Mouse (Mus musculus): ENCODE results near the gene Rhot2. TPM values are rescaled to one million over a fixed set of nuclear protein-coding genes. Genes with fewer than 3 reads are reported as not detected.
A peak's percentile ranks its signal among the peaks of the same experiment; 100 is the strongest.

Rhot2 gene
- polyA plus RNA-seq, 1 experiment from 2014 or later: 32.7 TPM

DNA sequence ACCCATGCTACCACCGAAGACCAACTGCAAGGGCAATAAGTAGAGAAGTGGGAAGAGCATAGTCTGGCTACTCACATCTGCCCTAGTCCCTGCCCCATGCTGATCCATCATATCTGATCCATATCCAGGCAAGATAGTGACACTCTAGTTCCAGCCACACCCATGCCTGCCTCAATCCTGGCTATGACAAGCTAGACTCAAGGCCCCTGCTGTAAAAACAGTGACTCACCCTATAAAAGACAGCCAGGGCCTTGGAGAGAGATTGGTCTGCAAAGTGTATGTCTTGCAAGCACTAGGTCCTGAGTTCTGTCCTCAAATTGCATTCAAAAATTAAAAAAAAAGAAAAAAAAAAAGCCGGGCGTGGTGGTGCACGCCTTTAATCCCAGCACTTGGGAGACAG lies 38.1 kb downstream of the Rhot2 start:
- 86% methylated on average over 4 of the region's 4 CpGs for WGBS
- H3K9me3 ChIP-seq (replicated peaks; ENCODE audit: control insufficient read depth, low read length): no peaks in the 10 kb centered on the region
- no peaks in the 10 kb centered on the region for H3K36me3 ChIP-seq (ENCODE audit: control insufficient read depth, insufficient read depth)
- peaks cover 39% of the 10 kb centered on the region for H3K27me3 ChIP-seq (ENCODE audit: control insufficient read depth, insufficient read depth, low read length)
- H3K9ac ChIP-seq (ENCODE audit: low read length): no peak overlapping the region
- H3K4me2 ChIP-seq (ENCODE audit: low read depth, low read length): no peak overlapping the region
- ATAC-seq (replicated peaks; ENCODE audit: extremely low read depth, insufficient read depth, low FRiP score): no peak
- no peak overlapping the region for H3K4me3 ChIP-seq (ENCODE audit: low read length)
- H3K4me1 ChIP-seq (ENCODE audit: control insufficient read depth, insufficient read depth, low read length): peaks cover 19% of the 10 kb centered on the region
- no peak overlapping the region for H3K27ac ChIP-seq (ENCODE audit: low read length)

- Histone ChIP-seq H3K9ac (ENCODE audit: low read length) (no peak overlapping the region; the same call in 1 of the 2 replicates), H3K4me2 (ENCODE audit: low read depth, low read length) (no peak overlapping the region), H3K4me3 (ENCODE audit: low read length) (no peak overlapping the region), H3K27ac (ENCODE audit: low read length) (no peak overlapping the region), H3K9me3 (replicated peaks; ENCODE audit: control insufficient read depth, low read length) (no peaks in the 10 kb centered on the region), H3K4me1 (ENCODE audit: control insufficient read depth, insufficient read depth, low read length) (peaks cover 9% of the 10 kb centered on the region), H3K27me3 (ENCODE audit: control insufficient read depth, insufficient read depth, low read length) (peaks cover 8% of the 10 kb centered on the region), H3K36me3 (ENCODE audit: control insufficient read depth, insufficient read depth) (no peaks in the 10 kb centered on the region)
- WGBS: 6% methylated on average over 10 of the region's 10 CpGs
- peak; percentile 80 for ATAC-seq (replicated peaks; ENCODE audit: extremely low read depth, insufficient read depth, low FRiP score)
Measured at GRCm38 (mm10) chr17:25802825-25803517, 41.7 kb downstream of the Rhot2 start.

DNA sequence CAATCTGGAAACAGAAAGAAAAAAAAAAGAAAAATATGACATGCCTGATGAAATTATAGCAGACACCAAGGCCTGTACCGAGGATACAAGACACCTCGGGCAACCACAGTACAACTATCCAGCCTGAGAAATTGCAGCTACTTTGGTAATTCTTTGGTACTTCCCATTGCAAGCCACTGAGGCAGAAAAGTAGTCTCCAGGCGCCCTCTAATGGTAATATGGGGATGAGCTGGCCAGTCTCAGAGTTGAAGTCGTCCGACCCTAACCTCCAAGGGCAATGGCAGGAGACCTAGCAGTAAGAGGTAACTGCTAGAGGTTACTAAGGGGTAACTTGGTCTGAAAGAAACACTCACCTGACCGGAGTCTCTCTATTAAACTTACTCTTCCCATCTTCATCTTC lies 43.6 kb downstream of the Rhot2 start:
- Histone ChIP-seq H3K27ac (ENCODE audit: low read length) (no peak overlapping the region), H3K4me1 (ENCODE audit: control insufficient read depth, insufficient read depth, low read length) (peaks cover 17% of the 10 kb centered on the region), H3K4me2 (ENCODE audit: low read depth, low read length) (no peak overlapping the region), H3K27me3 (ENCODE audit: control insufficient read depth, insufficient read depth, low read length) (peaks cover 3% of the 10 kb centered on the region; the same call in 1 of the 2 replicates), H3K4me3 (ENCODE audit: low read length) (no peak overlapping the region), H3K9ac (ENCODE audit: low read length) (no peak overlapping the region), H3K36me3 (ENCODE audit: control insufficient read depth, insufficient read depth) (no peaks in the 10 kb centered on the region), H3K9me3 (replicated peaks; ENCODE audit: control insufficient read depth, low read length) (no peaks in the 10 kb centered on the region)
- WGBS: 6% methylated on average over 6 of the region's 6 CpGs
- ATAC-seq (replicated peaks; ENCODE audit: extremely low read depth, insufficient read depth, low FRiP score): no peak

DNA sequence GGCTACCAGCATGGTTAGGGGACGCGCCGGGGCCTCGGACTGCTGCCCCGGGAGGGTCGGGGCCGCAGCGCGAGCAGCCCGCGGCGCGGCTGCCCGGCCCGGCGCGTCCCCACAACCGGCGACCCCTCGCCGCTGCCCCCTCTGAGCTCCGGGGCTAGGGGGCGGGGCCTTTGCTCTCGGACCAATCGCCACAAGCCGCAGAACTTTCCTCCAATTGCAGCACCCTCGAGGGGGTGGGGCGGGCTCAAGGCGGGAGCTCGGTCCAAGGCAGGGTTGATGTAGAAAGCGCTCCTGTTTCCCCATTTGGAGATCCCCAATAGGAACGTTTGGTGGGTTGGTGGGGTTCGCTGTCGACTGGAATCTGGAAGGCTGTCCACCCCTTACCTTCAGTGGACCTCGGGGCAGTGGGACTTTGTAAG lies 47.7 kb downstream of the Rhot2 start, which contains the start of gene Metrn:
Gene Metrn, minus strand, starts transcription at position 186 of the 419 bp plus-strand sequence.
- Histone ChIP-seq H3K4me3 (ENCODE audit: low read length) (peak within 1 kb of the TSS; percentile 92), H3K9ac (ENCODE audit: low read length) (peak within 1 kb of the TSS; percentile 84), H3K4me2 (ENCODE audit: low read depth, low read length) (peak within 1 kb of the TSS; percentile 93), H3K4me1 (ENCODE audit: control insufficient read depth, insufficient read depth, low read length) (peaks cover 21% of the 10 kb centered on the region), H3K27me3 (ENCODE audit: control insufficient read depth, insufficient read depth, low read length) (no peaks in the 10 kb centered on the region), H3K9me3 (replicated peaks; ENCODE audit: control insufficient read depth, low read length) (no peaks in the 10 kb centered on the region), H3K27ac (ENCODE audit: low read length) (no peak within 1 kb of the TSS; the same call in 1 of the 2 replicates), H3K36me3 (ENCODE audit: control insufficient read depth, insufficient read depth) (no peaks in the 10 kb centered on the region)
- ATAC-seq (replicated peaks; ENCODE audit: extremely low read depth, insufficient read depth, low FRiP score): peak; percentile 85
- WGBS: 0% methylated on average over 35 of the region's 35 CpGs

GRCm38 (mm10) chr17:25796211-25796771 lies 48.4 kb downstream of the Rhot2 start:
- 3% methylated on average over 37 of the region's 37 CpGs for WGBS
- H3K36me3 ChIP-seq (ENCODE audit: control insufficient read depth, insufficient read depth): no peaks in the 10 kb centered on the region
- H3K9ac ChIP-seq (ENCODE audit: low read length): peak overlapping the region; percentile 84
- no peak for ATAC-seq (replicated peaks; ENCODE audit: extremely low read depth, insufficient read depth, low FRiP score)
- H3K27me3 ChIP-seq (ENCODE audit: control insufficient read depth, insufficient read depth, low read length): no peaks in the 10 kb centered on the region
- H3K9me3 ChIP-seq (replicated peaks; ENCODE audit: control insufficient read depth, low read length): no peaks in the 10 kb centered on the region
- peak overlapping the region; percentile 92 for H3K4me3 ChIP-seq (ENCODE audit: low read length)
- H3K27ac ChIP-seq (ENCODE audit: low read length): no peak overlapping the region; the same call in 1 of the 2 replicates
- peaks cover 25% of the 10 kb centered on the region for H3K4me1 ChIP-seq (ENCODE audit: control insufficient read depth, insufficient read depth, low read length)
- peak overlapping the region; percentile 93 for H3K4me2 ChIP-seq (ENCODE audit: low read depth, low read length)

DNA sequence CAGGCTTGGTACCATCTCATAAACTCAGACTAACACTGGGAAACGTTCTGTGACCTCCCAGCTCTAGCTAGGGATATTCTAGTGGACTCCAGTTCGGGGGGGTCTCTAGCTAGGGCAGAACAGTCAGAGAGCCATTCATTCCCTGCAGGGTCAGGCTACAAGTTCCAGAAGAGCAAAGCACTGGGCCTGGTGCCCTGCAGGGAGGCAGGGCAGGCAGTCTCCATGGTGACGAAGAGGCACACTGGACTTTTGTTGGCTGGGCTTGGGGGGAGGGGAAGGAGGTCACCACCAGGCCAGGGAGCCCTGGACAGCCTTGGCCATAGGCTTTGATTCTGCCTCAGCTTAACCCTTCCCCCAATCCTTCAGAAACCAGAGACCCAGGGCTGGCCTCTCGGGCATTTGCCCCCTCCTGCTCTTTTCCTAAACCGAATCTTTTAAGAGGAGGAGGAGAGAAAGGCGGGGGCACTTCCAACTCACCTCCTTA lies 49.0 kb downstream of the Rhot2 start, which contains the start of gene AC134908.4:
Gene AC134908.4, minus strand, starts transcription at position 51 of the 484 bp plus-strand sequence.
- WGBS: 32% methylated on average over 6 of the region's 6 CpGs
- ATAC-seq (replicated peaks; ENCODE audit: extremely low read depth, insufficient read depth, low FRiP score): no peak

DNA sequence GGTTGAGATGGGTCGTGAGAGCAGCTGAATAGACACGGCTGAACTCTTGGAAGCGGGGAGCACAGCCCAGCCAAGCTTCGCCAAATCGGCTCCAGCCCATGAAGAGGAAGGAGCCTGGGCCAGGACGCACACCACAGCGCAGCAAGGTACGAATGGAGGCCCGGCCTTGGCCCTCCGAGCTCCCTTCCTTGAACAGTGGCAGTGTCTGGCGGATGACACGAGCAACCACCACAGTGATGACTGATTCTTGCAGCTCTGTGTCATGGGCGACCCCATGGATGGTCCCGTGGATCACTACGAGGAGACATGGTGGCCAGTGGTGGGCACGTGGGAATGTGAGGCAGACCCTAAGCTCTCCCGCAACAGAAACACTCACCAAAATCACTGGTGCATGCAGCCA lies 49.7 kb downstream of the Rhot2 start:
- H3K4me1 ChIP-seq (ENCODE audit: control insufficient read depth, insufficient read depth, low read length): peaks cover 31% of the 10 kb centered on the region
- no peak overlapping the region for H3K27ac ChIP-seq (ENCODE audit: low read length)
- H3K9me3 ChIP-seq (replicated peaks; ENCODE audit: control insufficient read depth, low read length): no peaks in the 10 kb centered on the region
- H3K4me2 ChIP-seq (ENCODE audit: low read depth, low read length): no peak overlapping the region
- WGBS: 85% methylated on average over 17 of the region's 17 CpGs
- no peaks in the 10 kb centered on the region for H3K27me3 ChIP-seq (ENCODE audit: control insufficient read depth, insufficient read depth, low read length)
- H3K4me3 ChIP-seq (ENCODE audit: low read length): no peak overlapping the region
- H3K9ac ChIP-seq (ENCODE audit: low read length): no peak overlapping the region
- H3K36me3 ChIP-seq (ENCODE audit: control insufficient read depth, insufficient read depth): no peaks in the 10 kb centered on the region
- ATAC-seq (replicated peaks; ENCODE audit: extremely low read depth, insufficient read depth, low FRiP score): no peak

More for the DNA sequence above, 49.0 kb downstream of the Rhot2 start, which contains the start of gene AC134908.4:
- H3K9ac ChIP-seq (ENCODE audit: low read length): peak within 1 kb of the TSS; percentile 84
- peaks cover 31% of the 10 kb centered on the region for H3K4me1 ChIP-seq (ENCODE audit: control insufficient read depth, insufficient read depth, low read length)
- peak within 1 kb of the TSS; percentile 93 for H3K4me2 ChIP-seq (ENCODE audit: low read depth, low read length)
- no peaks in the 10 kb centered on the region for H3K36me3 ChIP-seq (ENCODE audit: control insufficient read depth, insufficient read depth)
- peak within 1 kb of the TSS; percentile 92 for H3K4me3 ChIP-seq (ENCODE audit: low read length)
- no peaks in the 10 kb centered on the region for H3K9me3 ChIP-seq (replicated peaks; ENCODE audit: control insufficient read depth, low read length)
- H3K27ac ChIP-seq (ENCODE audit: low read length): no peak within 1 kb of the TSS; the same call in 1 of the 2 replicates
- no peaks in the 10 kb centered on the region for H3K27me3 ChIP-seq (ENCODE audit: control insufficient read depth, insufficient read depth, low read length)

GRCm38 (mm10) chr17:25794197-25794596 lies 50.5 kb downstream of the Rhot2 start:
- Histone ChIP-seq H3K27me3 (ENCODE audit: control insufficient read depth, insufficient read depth, low read length) (no peaks in the 10 kb centered on the region), H3K36me3 (ENCODE audit: control insufficient read depth, insufficient read depth) (no peaks in the 10 kb centered on the region), H3K9ac (ENCODE audit: low read length) (no peak overlapping the region), H3K27ac (ENCODE audit: low read length) (0 out of 2 replicates have a peak overlapping the region, but pooled peaks have one; percentile 6), H3K9me3 (replicated peaks; ENCODE audit: control insufficient read depth, low read length) (no peaks in the 10 kb centered on the region), H3K4me2 (ENCODE audit: low read depth, low read length) (no peak overlapping the region), H3K4me1 (ENCODE audit: control insufficient read depth, insufficient read depth, low read length) (peaks cover 31% of the 10 kb centered on the region), H3K4me3 (ENCODE audit: low read length) (no peak overlapping the region)
- 76% methylated on average over 13 of the region's 13 CpGs for WGBS
- no peak for ATAC-seq (replicated peaks; ENCODE audit: extremely low read depth, insufficient read depth, low FRiP score)

DNA sequence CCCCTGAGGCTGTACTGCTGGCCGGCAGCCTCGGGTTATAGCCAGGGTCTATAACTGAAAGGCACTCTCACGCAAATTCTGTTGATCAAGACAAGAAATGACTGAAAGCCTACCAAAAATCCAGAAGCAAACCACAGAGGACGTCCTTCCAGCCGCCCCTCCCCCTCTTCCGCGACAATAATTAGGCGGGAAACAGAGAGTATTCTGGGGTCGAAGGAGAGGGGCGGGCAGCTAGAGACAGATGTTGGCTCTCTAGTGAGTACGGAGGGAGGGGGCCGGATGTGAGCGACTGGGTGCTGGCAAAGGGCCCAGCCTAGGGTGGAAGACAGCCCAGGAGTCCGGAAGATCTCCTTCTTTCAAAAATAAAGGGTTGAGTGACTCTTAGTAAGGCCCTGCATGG lies 52.0 kb downstream of the Rhot2 start, which contains the start of gene Fam173a:
Gene Fam173a, minus strand, starts transcription at position 287 of the 400 bp plus-strand sequence.
- H3K4me3 ChIP-seq (ENCODE audit: low read length): peak within 1 kb of the TSS; percentile 91
- no peaks in the 10 kb centered on the region for H3K9me3 ChIP-seq (replicated peaks; ENCODE audit: control insufficient read depth, low read length)
- peak; percentile 76 for ATAC-seq (replicated peaks; ENCODE audit: extremely low read depth, insufficient read depth, low FRiP score)
- H3K4me1 ChIP-seq (ENCODE audit: control insufficient read depth, insufficient read depth, low read length): peaks cover 31% of the 10 kb centered on the region
- H3K36me3 ChIP-seq (ENCODE audit: control insufficient read depth, insufficient read depth): no peaks in the 10 kb centered on the region
- peak within 1 kb of the TSS; percentile 95 for H3K27ac ChIP-seq (ENCODE audit: low read length)
- H3K27me3 ChIP-seq (ENCODE audit: control insufficient read depth, insufficient read depth, low read length): no peaks in the 10 kb centered on the region
- peak within 1 kb of the TSS; percentile 96 for H3K4me2 ChIP-seq (ENCODE audit: low read depth, low read length)
- under 1% methylated on average over 14 of the region's 14 CpGs for WGBS
- peak within 1 kb of the TSS; percentile 91 for H3K9ac ChIP-seq (ENCODE audit: low read length)
